Mouse (Mus musculus): ENCODE measurements around the gene Prpf40b. TPM values are rescaled to one million over a fixed set of nuclear protein-coding genes. Genes with fewer than 3 reads are reported as not detected.

Prpf40b gene
- polyA plus RNA-seq, 1 experiment from 2014 or later = 42.0 TPM

GRCm38 (mm10) chr15:99326959-99327358 is 32.1 kb downstream of the Prpf40b start:
- Histone ChIP-seq H3K9ac (replicated peaks; ENCODE audit: low read length) (no peak overlapping the region), H3K27me3 (ENCODE audit: control insufficient read depth, insufficient read depth, low read length) (no peaks in the 10 kb centered on the region), H3K4me1 (ENCODE audit: control insufficient read depth, insufficient read depth, low read length) (no peaks in the 10 kb centered on the region; the same call in 1 of the 2 replicates), H3K4me3 (ENCODE audit: low read depth, low read length) (no peak overlapping the region), H3K27ac (replicated peaks; ENCODE audit: low read depth, low read length) (no peak overlapping the region), H3K9me3 (replicated peaks; ENCODE audit: control insufficient read depth, low read length) (no peaks in the 10 kb centered on the region), H3K36me3 (replicated peaks; ENCODE audit: control insufficient read depth, insufficient read depth, low read depth, low read length) (peaks cover 3% of the 10 kb centered on the region), H3K4me2 (ENCODE audit: low read depth, low read length) (no peak overlapping the region)
- WGBS = 65% methylated on average over 1 of the region's 1 CpGs
- ATAC-seq (replicated peaks; ENCODE audit: insufficient number of reproducible peaks, low FRiP score, low TSS enrichment, low read depth) (no peak), DNase-seq (ENCODE audit: low spot score) (peak; percentile 68)

- Histone ChIP-seq H3K27me3 (ENCODE audit: control insufficient read depth, insufficient read depth, low read length) (no peaks in the 10 kb centered on the region), H3K9me3 (replicated peaks; ENCODE audit: control insufficient read depth, low read length) (no peaks in the 10 kb centered on the region), H3K4me1 (ENCODE audit: control insufficient read depth, insufficient read depth, low read length) (peaks cover 8% of the 10 kb centered on the region), H3K27ac (replicated peaks; ENCODE audit: low read depth, low read length) (no peak overlapping the region), H3K4me3 (ENCODE audit: low read depth, low read length) (no peak overlapping the region), H3K9ac (replicated peaks; ENCODE audit: low read length) (no peak overlapping the region), H3K4me2 (ENCODE audit: low read depth, low read length) (no peak overlapping the region), H3K36me3 (replicated peaks; ENCODE audit: control insufficient read depth, insufficient read depth, low read depth, low read length) (peaks cover 3% of the 10 kb centered on the region)
- no peak for ATAC-seq (replicated peaks; ENCODE audit: insufficient number of reproducible peaks, low FRiP score, low TSS enrichment, low read depth)
- no peak for DNase-seq (ENCODE audit: low spot score)
- WGBS = 97% methylated on average over 5 of the region's 5 CpGs
These were observed 33.1 kb downstream of the Prpf40b start for GRCm38 (mm10) chr15:99328011-99328410.

DNA sequence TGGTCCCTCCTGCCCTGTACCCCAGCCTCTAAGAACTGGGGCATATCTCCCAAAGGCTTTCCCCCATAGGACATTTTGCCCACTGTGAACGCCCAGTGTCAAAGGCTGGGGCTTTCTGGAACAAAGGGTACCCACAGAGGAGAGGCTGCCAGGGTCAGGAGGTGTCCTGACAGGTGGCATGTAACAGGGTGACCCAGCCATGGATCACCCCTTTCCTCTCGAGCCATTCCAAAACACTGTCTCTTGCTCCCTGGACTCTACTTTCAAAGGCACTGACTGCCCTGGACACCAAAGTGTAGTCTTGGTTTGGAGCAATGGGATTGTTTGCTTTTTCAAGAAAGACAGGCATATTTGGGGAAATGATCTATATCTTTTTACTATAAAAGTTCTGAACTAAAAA is 35.4 kb downstream of the Prpf40b start:
- H3K9me3 ChIP-seq (replicated peaks; ENCODE audit: control insufficient read depth, low read length) = no peaks in the 10 kb centered on the region
- peaks cover under 1% of the 10 kb centered on the region for H3K36me3 ChIP-seq (replicated peaks; ENCODE audit: control insufficient read depth, insufficient read depth, low read depth, low read length)
- no peak overlapping the region for H3K4me3 ChIP-seq (ENCODE audit: low read depth, low read length)
- H3K27me3 ChIP-seq (ENCODE audit: control insufficient read depth, insufficient read depth, low read length) = no peaks in the 10 kb centered on the region
- no peak overlapping the region for H3K27ac ChIP-seq (replicated peaks; ENCODE audit: low read depth, low read length)
- 55% methylated on average over 2 of the region's 2 CpGs for WGBS
- H3K4me1 ChIP-seq (ENCODE audit: control insufficient read depth, insufficient read depth, low read length) = peaks cover 22% of the 10 kb centered on the region
- ATAC-seq (replicated peaks; ENCODE audit: insufficient number of reproducible peaks, low FRiP score, low TSS enrichment, low read depth) = no peak
- no peak overlapping the region for H3K9ac ChIP-seq (replicated peaks; ENCODE audit: low read length)
- no peak for DNase-seq (ENCODE audit: low spot score)
- H3K4me2 ChIP-seq (ENCODE audit: low read depth, low read length) = no peak overlapping the region

DNA sequence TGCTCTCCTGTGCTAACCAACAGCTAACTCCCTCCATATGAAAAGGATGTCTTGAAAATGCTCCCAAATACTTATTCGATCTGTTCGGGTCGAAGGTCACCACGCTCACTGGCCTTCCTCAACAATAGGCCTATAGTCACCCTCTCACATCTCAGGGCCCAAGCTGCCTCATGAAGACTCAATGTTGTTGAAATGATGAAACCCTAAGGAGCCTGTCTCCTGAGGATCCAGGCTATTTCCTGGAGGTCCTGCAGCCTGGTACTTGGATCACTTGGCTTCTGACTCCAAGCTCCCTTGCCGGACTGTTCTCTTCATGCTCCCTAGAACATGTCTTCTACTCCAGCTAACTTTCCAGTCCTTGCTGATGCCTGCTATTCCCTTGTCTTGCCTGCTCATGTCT is 36.5 kb downstream of the Prpf40b start:
- H3K36me3 ChIP-seq (replicated peaks; ENCODE audit: control insufficient read depth, insufficient read depth, low read depth, low read length) = no peaks in the 10 kb centered on the region; the same call in 1 of the 2 replicates
- no peaks in the 10 kb centered on the region for H3K9me3 ChIP-seq (replicated peaks; ENCODE audit: control insufficient read depth, low read length)
- DNase-seq (ENCODE audit: low spot score) (no peak), ATAC-seq (replicated peaks; ENCODE audit: insufficient number of reproducible peaks, low FRiP score, low TSS enrichment, low read depth) (no peak)
- no peak overlapping the region for H3K4me2 ChIP-seq (ENCODE audit: low read depth, low read length)
- H3K9ac ChIP-seq (replicated peaks; ENCODE audit: low read length) = no peak overlapping the region
- 53% methylated on average over 5 of the region's 5 CpGs for WGBS
- H3K4me3 ChIP-seq (ENCODE audit: low read depth, low read length) = no peak overlapping the region
- H3K27me3 ChIP-seq (ENCODE audit: control insufficient read depth, insufficient read depth, low read length) = no peaks in the 10 kb centered on the region
- peaks cover 22% of the 10 kb centered on the region for H3K4me1 ChIP-seq (ENCODE audit: control insufficient read depth, insufficient read depth, low read length)
- no peak overlapping the region for H3K27ac ChIP-seq (replicated peaks; ENCODE audit: low read depth, low read length)

- Histone ChIP-seq H3K36me3 (replicated peaks; ENCODE audit: control insufficient read depth, insufficient read depth, low read depth, low read length) (no peaks in the 10 kb centered on the region; the same call in 1 of the 2 replicates), H3K4me3 (ENCODE audit: low read depth, low read length) (no peak overlapping the region), H3K9ac (replicated peaks; ENCODE audit: low read length) (no peak overlapping the region; the same call in 1 of the 2 replicates), H3K27ac (replicated peaks; ENCODE audit: low read depth, low read length) (peak overlapping the region; percentile 89), H3K9me3 (replicated peaks; ENCODE audit: control insufficient read depth, low read length) (no peaks in the 10 kb centered on the region), H3K4me1 (ENCODE audit: control insufficient read depth, insufficient read depth, low read length) (peaks cover 22% of the 10 kb centered on the region), H3K27me3 (ENCODE audit: control insufficient read depth, insufficient read depth, low read length) (no peaks in the 10 kb centered on the region), H3K4me2 (ENCODE audit: low read depth, low read length) (no peak overlapping the region)
- no peak for DNase-seq (ENCODE audit: low spot score)
- ATAC-seq (replicated peaks; ENCODE audit: insufficient number of reproducible peaks, low FRiP score, low TSS enrichment, low read depth) = no peak
These were observed 37.2 kb downstream of the Prpf40b start for GRCm38 (mm10) chr15:99332111-99332510.

DNA sequence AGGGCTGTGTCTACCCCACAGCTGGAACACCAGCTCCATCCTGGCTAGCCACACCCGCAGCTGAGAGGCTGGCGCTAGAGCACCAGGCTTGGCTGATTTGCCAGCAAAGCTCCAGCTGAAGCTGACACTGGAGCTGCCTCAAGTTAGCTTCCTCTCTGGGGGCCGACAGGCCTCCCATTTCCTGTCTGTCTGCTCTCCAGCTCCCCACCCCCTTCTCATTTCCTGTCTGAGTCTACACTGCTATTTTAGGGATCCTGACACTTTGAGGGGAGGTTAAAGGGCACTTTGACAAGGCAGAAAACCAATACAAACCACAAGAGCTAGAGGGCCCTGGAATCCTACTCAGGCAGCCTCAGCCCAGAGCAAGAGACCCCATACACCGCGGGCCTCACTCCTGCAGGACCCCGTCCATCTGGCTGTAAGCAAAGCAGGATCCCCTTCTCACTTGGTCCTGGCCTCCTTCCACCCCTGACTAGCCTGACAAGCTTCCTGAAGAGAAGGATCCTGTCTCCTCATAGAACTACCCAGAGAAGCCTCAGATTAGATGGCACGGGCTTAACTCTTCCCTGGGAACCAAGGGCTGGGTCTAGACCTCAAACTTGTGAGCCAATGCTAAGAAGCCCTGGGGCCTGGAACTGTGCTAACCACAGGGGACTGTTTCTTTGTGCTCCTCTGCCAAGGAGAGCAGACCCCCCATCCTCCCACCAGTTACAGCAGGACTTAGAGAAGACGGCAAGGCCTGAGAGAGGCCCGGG is 38.2 kb downstream of the Prpf40b start:
- WGBS = 24% methylated on average over 9 of the region's 9 CpGs
- Histone ChIP-seq H3K4me1 (ENCODE audit: control insufficient read depth, insufficient read depth, low read length) (peaks cover 22% of the 10 kb centered on the region), H3K4me2 (ENCODE audit: low read depth, low read length) (no peak overlapping the region; the same call in 1 of the 2 replicates), H3K36me3 (replicated peaks; ENCODE audit: control insufficient read depth, insufficient read depth, low read depth, low read length) (no peaks in the 10 kb centered on the region), H3K27me3 (ENCODE audit: control insufficient read depth, insufficient read depth, low read length) (no peaks in the 10 kb centered on the region), H3K9me3 (replicated peaks; ENCODE audit: control insufficient read depth, low read length) (no peaks in the 10 kb centered on the region), H3K4me3 (ENCODE audit: low read depth, low read length) (no peak overlapping the region), H3K27ac (replicated peaks; ENCODE audit: low read depth, low read length) (peak overlapping the region; percentile 89), H3K9ac (replicated peaks; ENCODE audit: low read length) (peak overlapping the region; percentile 49)
- peak; percentile 81 for ATAC-seq (replicated peaks; ENCODE audit: insufficient number of reproducible peaks, low FRiP score, low TSS enrichment, low read depth)
- peak; percentile 90 for DNase-seq (ENCODE audit: low spot score)

DNA sequence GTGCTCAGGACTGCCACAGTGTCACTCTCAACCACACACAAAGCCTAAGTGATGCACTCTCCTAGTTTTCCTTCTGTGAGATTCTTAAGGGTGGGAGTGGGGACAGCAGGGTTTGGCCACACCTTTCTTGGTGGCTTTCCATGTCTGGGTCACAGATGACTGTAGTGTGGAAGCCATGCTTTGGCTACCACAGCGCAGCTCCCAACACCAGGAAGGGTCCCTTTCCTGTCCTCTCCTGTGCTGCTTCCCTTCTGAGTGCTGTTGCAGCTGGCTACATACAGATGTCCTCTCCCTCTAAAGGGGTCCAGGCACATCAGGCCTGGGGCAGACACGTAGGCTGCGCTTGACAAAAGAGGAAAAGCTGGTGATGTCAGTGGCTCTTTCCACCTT is 38.8 kb downstream of the Prpf40b start:
- no peak overlapping the region for H3K4me2 ChIP-seq (ENCODE audit: low read depth, low read length)
- 69% methylated on average over 3 of the region's 3 CpGs for WGBS
- H3K9ac ChIP-seq (replicated peaks; ENCODE audit: low read length) = peak overlapping the region; percentile 30
- no peak overlapping the region for H3K4me3 ChIP-seq (ENCODE audit: low read depth, low read length)
- H3K9me3 ChIP-seq (replicated peaks; ENCODE audit: control insufficient read depth, low read length) = no peaks in the 10 kb centered on the region
- H3K27me3 ChIP-seq (ENCODE audit: control insufficient read depth, insufficient read depth, low read length) = no peaks in the 10 kb centered on the region
- ATAC-seq (replicated peaks; ENCODE audit: insufficient number of reproducible peaks, low FRiP score, low TSS enrichment, low read depth) (no peak), DNase-seq (ENCODE audit: low spot score) (no peak)
- no peaks in the 10 kb centered on the region for H3K36me3 ChIP-seq (replicated peaks; ENCODE audit: control insufficient read depth, insufficient read depth, low read depth, low read length)
- peak overlapping the region; percentile 89 for H3K27ac ChIP-seq (replicated peaks; ENCODE audit: low read depth, low read length)
- H3K4me1 ChIP-seq (ENCODE audit: control insufficient read depth, insufficient read depth, low read length) = peaks cover 22% of the 10 kb centered on the region

GRCm38 (mm10) chr15:99334500-99334899 is 39.6 kb downstream of the Prpf40b start:
- no peaks in the 10 kb centered on the region for H3K9me3 ChIP-seq (replicated peaks; ENCODE audit: control insufficient read depth, low read length)
- H3K36me3 ChIP-seq (replicated peaks; ENCODE audit: control insufficient read depth, insufficient read depth, low read depth, low read length) = no peaks in the 10 kb centered on the region
- DNase-seq (ENCODE audit: low spot score) = no peak
- ATAC-seq (replicated peaks; ENCODE audit: insufficient number of reproducible peaks, low FRiP score, low TSS enrichment, low read depth) = no peak
- peak overlapping the region; percentile 89 for H3K27ac ChIP-seq (replicated peaks; ENCODE audit: low read depth, low read length)
- peaks cover 22% of the 10 kb centered on the region for H3K4me1 ChIP-seq (ENCODE audit: control insufficient read depth, insufficient read depth, low read length)
- 74% methylated on average over 6 of the region's 6 CpGs for WGBS
- H3K27me3 ChIP-seq (ENCODE audit: control insufficient read depth, insufficient read depth, low read length) = no peaks in the 10 kb centered on the region
- no peak overlapping the region for H3K4me3 ChIP-seq (ENCODE audit: low read depth, low read length)
- H3K4me2 ChIP-seq (ENCODE audit: low read depth, low read length) = no peak overlapping the region
- no peak overlapping the region for H3K9ac ChIP-seq (replicated peaks; ENCODE audit: low read length)

All from embryonic facial prominence, embryonic 11.5 days (tissue).